Mouse (Mus musculus) retina, adult 2 months (tissue): ENCODE data around the gene Gm12695.

ENCODE experiments used
- DNase-seq: peaks from one replicate; pipeline ENCODE4 v3.0.0-alpha.2; 2012; ENCODE audit warnings: low read depth, low spot score

The Gm12695 gene

DNA sequence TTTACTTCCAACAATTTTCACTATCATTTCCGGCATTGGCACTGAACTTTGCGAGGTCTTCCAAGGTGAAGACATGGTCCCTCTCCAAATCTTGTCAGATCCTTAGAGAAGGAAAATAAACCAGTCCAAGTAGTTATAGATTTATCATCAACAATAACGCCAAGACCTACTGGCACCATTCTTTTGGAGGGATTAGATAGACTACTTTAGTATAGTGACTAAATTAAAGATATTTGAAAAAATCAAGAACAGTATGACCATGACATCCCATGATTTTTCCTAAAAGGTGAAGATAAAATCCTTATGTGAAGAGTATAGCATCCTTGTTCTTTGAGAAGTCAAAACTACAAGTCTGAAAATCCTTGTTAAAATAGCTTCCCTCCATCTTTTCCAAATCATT, at the start of gene Gm12695:
TSS of gene Gm12695 (minus strand) at position 101 of the 400 bp plus-strand sequence.
- no peak for DNase-seq

DNA sequence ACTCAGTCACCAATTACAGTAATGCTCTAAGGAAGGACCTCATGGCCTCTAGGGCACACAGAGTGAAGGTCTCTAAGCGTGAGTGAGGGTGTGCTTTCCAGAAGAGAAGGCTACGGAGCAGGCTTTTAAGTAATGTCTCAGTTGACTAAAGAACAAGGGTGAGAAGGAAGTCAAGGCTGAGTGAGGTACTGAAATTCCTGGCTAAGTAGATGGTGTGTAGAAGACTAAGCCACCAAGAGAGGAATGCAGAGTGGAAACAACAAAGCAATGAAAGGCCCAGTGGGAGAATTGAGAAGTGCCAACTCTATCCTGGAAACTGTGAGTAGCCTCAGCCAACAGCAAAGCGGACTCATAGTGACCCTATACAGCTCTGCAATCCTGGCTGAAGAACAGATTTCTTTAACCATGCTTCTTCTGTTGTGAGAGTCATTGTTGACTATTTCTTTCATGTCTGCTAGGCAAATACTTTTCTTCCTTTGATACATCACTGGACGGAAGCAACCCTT, 40.6 kb upstream of the Gm12695 start:
- DNase-seq = no peak

DNA sequence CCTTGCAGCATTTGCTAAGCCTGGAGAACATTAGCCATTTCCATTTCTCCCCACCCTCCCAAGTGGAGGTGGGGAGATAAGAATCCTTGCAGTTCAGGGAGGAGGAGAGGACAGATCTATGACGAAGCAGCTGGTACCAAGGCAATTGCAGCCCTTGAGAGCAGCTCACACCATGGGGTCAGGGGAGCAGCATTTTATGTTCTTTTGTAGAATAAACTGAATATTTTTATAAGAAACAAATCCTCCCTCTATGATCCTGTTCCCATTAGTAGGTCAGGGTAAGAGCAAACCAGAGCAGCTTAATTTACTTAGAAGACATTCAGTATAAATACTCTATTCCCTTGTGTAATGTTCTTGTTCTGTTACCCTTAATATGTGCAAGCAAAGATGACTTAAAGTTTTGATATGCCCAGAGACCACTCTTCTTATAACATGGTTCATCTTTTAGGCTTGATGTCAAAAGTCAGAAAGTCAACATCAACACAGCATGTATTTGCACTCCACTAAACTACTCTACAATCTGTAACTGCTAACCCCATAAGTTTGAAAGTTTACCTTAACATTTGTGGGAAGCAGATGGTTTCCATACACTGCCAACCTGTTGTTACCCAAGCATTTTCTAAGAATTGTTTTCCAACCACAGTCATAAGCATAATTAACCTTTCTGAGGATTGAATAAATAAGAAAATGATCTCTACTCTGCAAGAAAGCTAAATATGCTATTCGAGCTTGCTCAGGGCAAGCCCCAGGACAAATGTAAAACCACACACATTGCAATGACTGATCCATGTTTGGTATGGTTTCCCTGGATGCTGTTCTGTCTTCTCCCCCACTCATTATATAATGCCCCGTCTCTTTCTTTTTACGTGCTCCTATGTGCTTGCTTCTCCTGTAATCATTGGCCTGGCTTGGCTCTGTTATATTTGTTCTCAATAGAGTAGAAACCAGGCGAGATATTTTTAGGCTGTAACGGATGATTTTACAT, 22.1 kb upstream of the Gm12695 start:
- no peak for DNase-seq

DNA sequence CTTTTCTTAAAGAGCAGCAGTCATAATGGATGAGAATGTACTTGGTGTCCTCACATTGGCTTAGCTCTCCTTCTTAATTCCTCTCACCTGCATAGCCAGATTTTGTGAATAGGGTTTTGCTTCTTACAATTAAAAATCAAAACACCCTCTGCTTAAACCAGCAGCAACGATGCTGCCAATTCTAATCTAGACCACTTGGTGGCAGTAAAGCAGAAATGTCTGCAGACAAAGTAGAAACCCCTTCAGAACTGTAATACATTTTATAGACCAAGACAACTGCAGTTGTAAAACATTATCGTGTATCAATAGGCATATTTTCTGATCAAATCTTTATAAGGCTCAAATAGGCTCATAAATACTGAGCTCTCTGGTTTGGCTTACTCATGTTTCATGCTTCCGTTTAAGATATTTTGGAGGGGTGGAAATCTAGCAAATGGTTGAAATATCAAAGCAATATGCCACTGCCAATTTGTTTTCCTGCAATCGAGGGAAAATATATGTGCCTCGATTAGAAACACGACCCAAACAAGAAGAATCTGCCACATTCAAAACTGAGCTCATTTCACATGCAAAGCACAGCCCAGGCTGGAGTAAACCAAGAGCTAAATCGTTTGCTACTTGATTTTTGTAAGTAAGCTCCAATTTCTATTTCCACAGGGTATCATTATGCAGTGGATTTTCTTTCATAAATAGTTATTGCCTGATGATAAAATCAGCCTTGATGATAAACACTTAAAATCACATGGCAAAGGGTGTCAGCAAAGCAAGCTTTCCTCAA, 14.6 kb upstream of the Gm12695 start:
- peak; percentile 2 for DNase-seq

DNA sequence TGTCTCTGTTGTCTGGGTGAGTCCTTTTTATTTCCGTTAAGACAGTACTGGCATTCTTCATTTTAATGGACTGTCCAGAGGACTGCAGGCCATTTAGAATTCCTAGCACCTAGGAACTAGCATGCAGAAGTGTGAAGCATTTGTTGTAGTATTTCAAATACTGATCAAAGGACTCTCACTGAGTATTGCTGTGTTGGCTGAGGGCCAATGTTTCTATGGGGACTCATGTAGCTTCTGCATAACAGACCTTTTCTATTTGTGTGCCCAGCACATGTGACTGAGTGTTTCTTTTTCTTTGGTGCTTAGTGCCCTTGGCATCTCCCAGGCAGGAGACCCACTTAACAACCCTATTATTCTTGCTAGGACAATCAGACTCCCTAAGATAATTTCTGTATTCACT, 12.6 kb upstream of the Gm12695 start:
- no peak for DNase-seq

DNA sequence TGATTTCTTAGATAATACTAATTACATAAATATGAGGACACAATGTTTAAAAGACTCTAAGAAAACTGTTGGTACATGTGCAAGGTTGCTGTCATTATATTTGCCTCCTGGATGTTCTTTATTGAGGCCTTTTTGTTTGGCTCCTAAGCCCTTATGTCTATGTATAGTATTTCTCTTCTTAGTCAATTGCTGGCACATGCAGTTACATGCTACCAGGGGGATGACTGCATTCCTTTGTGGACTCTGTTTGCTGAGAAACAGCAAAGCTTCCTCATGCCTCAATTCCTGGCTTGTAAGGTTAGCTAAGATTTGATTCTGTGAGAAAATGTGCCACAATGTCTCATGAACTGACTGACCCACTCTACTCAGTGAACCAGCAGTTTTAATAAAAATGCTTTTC, 6.3 kb upstream of the Gm12695 start:
- DNase-seq = no peak

- DNase-seq = no peak
Observed at GRCm38 (mm10) chr4:96789905-96790304, 4.9 kb upstream of the Gm12695 start.

GRCm38 (mm10) chr4:96786610-96787009, 1.6 kb upstream of the Gm12695 start:
- no peak for DNase-seq

DNA sequence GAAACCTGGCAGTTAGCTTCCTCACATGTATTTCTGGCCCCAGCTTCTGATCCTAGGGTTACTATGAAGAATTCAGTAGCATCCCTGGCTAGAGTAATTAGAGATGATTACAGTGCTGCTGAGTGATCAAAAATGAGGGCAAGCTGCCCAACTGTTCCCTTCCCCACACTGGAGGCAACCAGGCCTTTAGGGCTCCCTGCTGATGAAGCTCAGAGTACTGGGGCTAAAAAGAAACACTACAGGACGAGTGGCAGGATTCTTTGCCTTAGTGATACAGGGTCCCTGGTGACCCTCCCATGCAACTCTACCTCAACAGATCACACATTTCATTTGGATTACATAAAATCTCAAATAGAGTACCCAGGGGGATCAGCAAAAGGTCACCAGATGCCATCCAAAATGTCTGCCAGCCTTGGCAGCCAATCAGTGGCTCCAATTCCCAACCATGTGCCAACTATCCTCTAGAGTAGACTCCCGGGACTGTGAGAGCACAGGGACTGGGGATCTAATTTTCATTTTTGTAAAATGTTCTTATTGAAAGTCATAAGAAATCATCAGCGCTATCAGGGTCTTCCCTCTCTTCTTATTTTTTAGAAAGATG, 11.9 kb downstream of the Gm12695 start:
- DNase-seq = no peak

GRCm38 (mm10) chr4:96766396-96766998, 18.5 kb downstream of the Gm12695 start:
- no peak for DNase-seq

GRCm38 (mm10) chr4:96751953-96752352, 33.0 kb downstream of the Gm12695 start:
- no peak for DNase-seq

DNA sequence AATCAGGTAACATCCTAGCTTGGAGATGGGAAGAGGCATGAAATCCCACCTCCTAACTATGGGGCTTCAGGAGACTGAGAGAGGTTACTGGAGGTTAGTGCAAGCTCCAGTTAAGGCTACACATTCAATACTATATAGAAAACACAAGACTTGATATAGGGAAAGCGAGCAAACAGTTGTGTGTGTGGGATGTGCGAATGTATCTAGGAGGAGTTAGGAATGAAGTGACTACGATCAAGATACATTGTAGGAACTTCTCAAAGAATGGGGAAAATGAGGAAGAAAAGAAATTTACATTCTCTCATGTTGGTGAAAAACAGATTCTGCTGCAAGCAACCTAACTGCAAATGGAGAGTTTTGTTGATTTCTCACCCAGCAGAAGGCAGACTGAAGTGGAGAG, 44.5 kb downstream of the Gm12695 start:
- no peak for DNase-seq

GRCm38 (mm10) chr4:96729256-96729655, 55.7 kb downstream of the Gm12695 start:
- no peak for DNase-seq

GRCm38 (mm10) chr4:96728211-96728610, 56.8 kb downstream of the Gm12695 start:
- DNase-seq = no peak

DNA sequence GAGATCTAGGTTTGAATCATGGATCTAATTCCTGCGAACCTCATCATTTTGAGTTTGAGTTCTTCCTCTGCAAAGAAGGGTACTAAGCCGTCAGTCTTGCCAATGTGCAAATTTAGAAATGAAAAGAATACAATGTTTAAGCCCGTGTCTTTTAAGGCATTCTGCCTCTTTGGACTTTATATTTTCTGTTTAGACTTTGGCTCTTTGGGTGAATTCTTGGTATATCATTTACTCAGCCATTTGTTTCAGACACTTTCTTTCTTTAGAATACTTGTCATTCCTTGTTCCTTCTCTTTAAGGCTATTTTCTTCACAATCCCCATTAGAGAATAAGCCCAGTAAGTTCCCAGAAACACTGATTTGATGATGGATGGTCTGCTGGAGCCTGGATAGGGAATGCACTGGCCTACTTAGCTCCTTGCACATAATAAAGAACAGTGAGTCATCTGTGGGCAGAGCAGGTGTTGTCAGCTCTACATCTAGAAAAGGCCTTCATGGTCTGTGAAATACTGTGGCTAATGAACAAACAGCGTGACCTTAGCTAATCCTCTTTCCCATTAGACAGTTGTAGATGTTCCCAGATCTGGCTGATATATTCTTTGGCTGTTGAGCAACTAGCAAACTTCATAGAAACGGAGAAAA, 59.5 kb downstream of the Gm12695 start:
- no peak for DNase-seq

- no peak for DNase-seq
Observed at GRCm38 (mm10) chr4:96722301-96722700, 62.7 kb downstream of the Gm12695 start.

- no peak for DNase-seq
Observed at GRCm38 (mm10) chr4:96718977-96719966, 65.7 kb downstream of the Gm12695 start.

- DNase-seq = no peak
Observed at GRCm38 (mm10) chr4:96718503-96718902, 66.5 kb downstream of the Gm12695 start.

DNA sequence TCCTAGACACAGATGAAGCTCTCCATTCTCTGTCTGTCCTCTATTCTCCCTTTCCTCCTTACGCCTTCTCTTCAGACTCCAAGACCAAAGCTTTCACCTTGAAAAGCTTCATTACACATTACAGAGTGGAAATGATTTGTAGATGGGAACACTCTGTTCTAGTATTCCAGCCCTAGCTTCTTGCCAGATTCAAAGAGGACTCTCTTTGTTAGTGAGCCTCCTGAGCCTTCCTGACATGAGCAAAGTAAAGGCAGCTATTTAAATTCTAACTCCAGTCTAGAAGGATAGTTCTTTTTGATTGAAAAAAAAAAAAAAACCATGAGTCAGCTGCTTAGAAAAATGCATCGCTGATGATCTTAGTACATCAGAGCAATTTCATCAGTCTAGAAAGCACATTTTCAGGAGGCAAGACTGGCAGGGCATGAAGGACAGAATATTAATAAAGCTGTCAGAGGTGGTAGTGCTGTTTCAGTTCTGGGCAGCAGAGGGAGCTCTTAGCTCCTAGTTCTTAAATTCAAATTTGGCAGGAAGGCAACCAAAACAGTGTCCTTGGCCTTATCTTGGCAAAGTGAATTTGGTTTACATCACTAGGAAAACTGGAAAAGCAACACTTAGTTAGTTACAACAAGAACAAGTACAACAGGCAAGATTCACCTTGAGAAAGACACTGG, 79.6 kb downstream of the Gm12695 start:
- DNase-seq = no peak
